Mouse (Mus musculus) bone marrow macrophage, adult 2 months (primary cell): ENCODE data around the gene Ptprm. TPM values are rescaled to one million over a fixed set of nuclear protein-coding genes. Genes with fewer than 3 reads are reported as not detected.

ENCODE experiments used
- H3K27ac ChIP-seq: 2 replicates; pipeline ENCODE4 v1.5.1; 2012; ENCODE audit warnings: low read depth, low read length; ENCODE audit not compliant: insufficient read depth
- H3K4me1 ChIP-seq: 2 replicates; pipeline ENCODE4 v1.6.1; 2012; ENCODE audit warnings: low read length; ENCODE audit not compliant: control insufficient read depth, insufficient read depth
- H3K4me3 ChIP-seq: 2 replicates; pipeline ENCODE4 v1.5.1; 2012; ENCODE audit warnings: mild to moderate bottlenecking, low read length, moderate library complexity; ENCODE audit not compliant: insufficient read depth
- CTCF ChIP-seq: IDR thresholded peaks from 2 replicates; pipeline ENCODE4 v1.5.1; 2012; ENCODE audit warnings: low read depth, mild to moderate bottlenecking, low read length, moderate library complexity
- POLR2A ChIP-seq: IDR thresholded peaks from 2 replicates; pipeline ENCODE4 v1.6.1; 2012; ENCODE audit warnings: mild to moderate bottlenecking, low read depth, low read length, borderline replicate concordance
- polyA plus RNA-seq: library from polyadenylated mRNA; stranded (reverse); fragments of >200 nt; gene quantifications from 2 replicates; pipeline ENCODE4 v1.2.4, GENCODE M21; 2012; ENCODE audit not compliant: missing spikeins, insufficient read depth, insufficient read length

Ptprm gene
- polyA plus RNA-seq, 1 experiment: 0.34 TPM

- TF ChIP-seq POLR2A: no peak
- no peak overlapping the region for H3K27ac ChIP-seq
- no peak overlapping the region for H3K4me3 ChIP-seq
- H3K4me1 ChIP-seq: no peaks in the 10 kb centered on the region
Observed at GRCm38 (mm10) chr17:67127530-67127929, 226.7 kb downstream of the Ptprm start.

GRCm38 (mm10) chr17:67125596-67125995 is 228.7 kb downstream of the Ptprm start:
- Histone ChIP-seq H3K4me3 (no peak overlapping the region), H3K4me1 (no peaks in the 10 kb centered on the region), H3K27ac (no peak overlapping the region)
- TF ChIP-seq POLR2A (no peak), CTCF (no peak)

DNA sequence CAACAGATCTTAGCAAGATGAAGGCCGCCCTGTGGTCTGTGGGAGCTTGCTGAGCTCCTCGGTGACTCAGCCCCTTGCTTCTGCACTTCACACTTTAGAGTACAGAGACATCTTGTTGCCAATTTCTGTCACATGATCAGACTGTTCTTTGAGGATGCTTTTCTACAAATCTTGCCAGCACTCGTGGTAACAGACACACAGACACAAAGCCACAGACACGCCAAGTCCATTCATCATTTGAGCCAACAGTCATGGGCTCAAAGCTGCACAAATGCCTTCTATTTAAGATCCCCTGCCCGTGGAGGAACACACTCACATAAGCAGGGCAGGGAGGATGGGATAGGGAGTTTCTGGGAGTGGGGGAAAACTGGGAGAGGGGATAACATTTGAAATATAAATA is 230.0 kb downstream of the Ptprm start:
- TF ChIP-seq POLR2A: no peak
- TF ChIP-seq CTCF: no peak
- H3K4me3 ChIP-seq: no peak overlapping the region
- H3K4me1 ChIP-seq: no peaks in the 10 kb centered on the region
- no peak overlapping the region for H3K27ac ChIP-seq

- Histone ChIP-seq H3K4me3 (no peak overlapping the region), H3K4me1 (no peaks in the 10 kb centered on the region), H3K27ac (no peak overlapping the region)
- TF ChIP-seq POLR2A (no peak), CTCF (no peak)
Observed at GRCm38 (mm10) chr17:67123722-67124121, 230.5 kb downstream of the Ptprm start.

GRCm38 (mm10) chr17:67120863-67121262 is 233.4 kb downstream of the Ptprm start:
- TF ChIP-seq POLR2A: no peak
- no peak for TF ChIP-seq CTCF
- Histone ChIP-seq H3K4me3 (no peak overlapping the region), H3K4me1 (no peaks in the 10 kb centered on the region), H3K27ac (no peak overlapping the region)

DNA sequence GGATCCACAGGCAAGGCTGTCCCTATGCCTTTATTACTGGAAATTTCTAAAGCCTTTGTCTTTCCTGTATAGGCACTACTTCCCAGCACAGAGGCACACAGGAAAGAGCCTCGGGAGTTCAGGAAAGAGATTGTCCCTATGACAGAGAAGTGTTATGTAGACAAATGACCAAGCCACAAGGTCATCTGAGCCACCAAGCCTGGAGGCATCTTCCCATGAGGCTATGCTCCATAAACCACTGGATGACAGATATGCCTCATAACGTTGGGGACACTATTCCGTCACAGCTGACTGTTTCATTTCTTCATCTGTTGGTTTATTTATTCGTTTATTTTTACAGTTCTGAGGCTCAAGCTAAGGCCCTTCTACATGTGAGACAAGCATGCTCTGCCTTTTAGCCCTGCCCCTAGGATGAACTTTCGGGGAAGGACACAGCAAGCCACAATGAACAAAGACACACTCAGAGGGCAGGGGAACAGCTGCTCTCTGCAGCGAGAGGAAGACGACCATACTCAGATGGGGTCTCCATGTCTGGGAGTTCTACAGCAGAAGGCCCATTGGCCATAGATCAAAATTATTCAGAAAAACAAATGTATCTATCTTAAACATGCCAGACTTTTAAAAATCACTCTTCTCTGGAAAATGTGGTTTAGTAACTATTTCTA is 235.4 kb downstream of the Ptprm start:
- TF ChIP-seq POLR2A (no peak), CTCF (no peak)
- no peak overlapping the region for H3K27ac ChIP-seq

DNA sequence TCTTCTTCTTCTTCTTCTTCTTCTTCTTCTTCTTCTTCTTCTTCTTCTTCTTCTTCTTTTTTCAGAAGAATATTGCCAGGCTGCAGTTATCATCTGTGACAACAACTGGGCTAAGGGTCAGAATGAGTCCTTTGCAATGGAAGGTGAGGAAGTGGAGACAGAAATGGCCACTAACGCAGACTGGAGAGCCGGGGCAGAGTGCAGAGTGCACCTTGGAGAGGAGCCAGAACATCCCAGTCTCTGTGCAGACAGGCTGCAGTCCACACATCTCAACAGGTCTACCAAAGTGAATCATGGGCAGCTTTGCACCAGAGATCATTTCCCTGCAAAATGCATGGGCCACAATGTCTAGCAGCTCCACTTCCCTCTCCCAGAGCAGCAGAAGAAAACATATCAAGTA is 239.4 kb downstream of the Ptprm start:
- no peaks in the 10 kb centered on the region for H3K4me1 ChIP-seq
- TF ChIP-seq POLR2A (no peak), CTCF (no peak)
- no peak overlapping the region for H3K4me3 ChIP-seq
- no peak overlapping the region for H3K27ac ChIP-seq

More for the DNA sequence above, 235.4 kb downstream of the Ptprm start:
- no peak overlapping the region for H3K4me3 ChIP-seq
- H3K4me1 ChIP-seq: no peaks in the 10 kb centered on the region

DNA sequence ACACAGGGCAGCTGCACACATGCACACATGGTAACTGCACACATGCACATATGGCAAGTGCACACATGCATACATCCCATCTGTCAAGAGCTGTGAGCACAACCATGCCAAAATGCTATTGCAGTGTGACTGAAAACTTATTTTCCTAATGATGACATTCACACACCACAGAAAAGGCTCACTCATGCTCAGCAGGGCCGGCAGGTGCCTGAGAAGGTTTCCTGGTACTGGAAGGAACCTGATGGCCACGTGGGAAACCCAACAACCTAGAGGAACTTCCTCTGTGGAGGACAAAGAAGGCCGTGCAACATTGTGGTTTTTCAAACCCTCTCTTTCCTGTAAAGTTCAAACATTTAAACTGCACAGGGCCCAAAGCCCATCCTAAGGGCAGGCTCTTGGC is 241.6 kb downstream of the Ptprm start:
- TF ChIP-seq CTCF (no peak), POLR2A (no peak)
- H3K4me3 ChIP-seq: no peak overlapping the region

GRCm38 (mm10) chr17:67106176-67106575 is 248.1 kb downstream of the Ptprm start:
- Histone ChIP-seq H3K27ac (no peak overlapping the region), H3K4me1 (no peaks in the 10 kb centered on the region), H3K4me3 (no peak overlapping the region)
- TF ChIP-seq CTCF (no peak), POLR2A (no peak)

More for the DNA sequence above, 241.6 kb downstream of the Ptprm start:
- Histone ChIP-seq H3K27ac (no peak overlapping the region), H3K4me1 (no peaks in the 10 kb centered on the region)

DNA sequence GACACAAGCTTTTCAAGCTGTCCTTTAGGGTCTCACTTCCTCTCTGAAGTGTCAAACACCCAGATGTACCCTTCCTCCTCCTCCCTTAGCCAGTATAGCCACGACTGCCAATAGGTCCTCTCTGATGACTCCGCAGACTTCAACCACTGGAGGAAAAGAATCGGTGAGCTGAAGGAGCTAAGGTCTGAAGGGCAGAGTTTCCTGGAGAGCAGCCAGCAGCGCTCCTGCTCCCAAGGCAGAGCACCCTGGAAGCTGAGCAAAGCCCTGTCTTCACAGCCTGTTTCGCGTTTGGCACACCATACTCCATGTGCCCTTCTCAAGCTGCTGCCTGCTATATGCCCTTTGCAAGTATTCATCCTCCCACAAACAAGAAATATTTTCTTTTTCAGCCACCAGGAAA is 252.2 kb downstream of the Ptprm start:
- Histone ChIP-seq H3K4me3 (no peak overlapping the region), H3K27ac (no peak overlapping the region), H3K4me1 (no peaks in the 10 kb centered on the region)
- no peak for TF ChIP-seq CTCF
- TF ChIP-seq POLR2A: no peak

GRCm38 (mm10) chr17:67090997-67091396 is 263.3 kb downstream of the Ptprm start:
- TF ChIP-seq POLR2A: no peak
- no peak for TF ChIP-seq CTCF
- Histone ChIP-seq H3K4me1 (no peaks in the 10 kb centered on the region), H3K27ac (no peak overlapping the region), H3K4me3 (no peak overlapping the region)
